Mouse (Mus musculus): Measurements from ENCODE around the gene Trmu.

- no peak for TF ChIP-seq CTCF (IDR thresholded peaks at IDR 0.05; ENCODE audit: control insufficient read depth, insufficient read depth, insufficient replicate concordance, low read depth, low read length)
- no peak for TF ChIP-seq POLR2A (IDR thresholded peaks at IDR 0.05; ENCODE audit: control insufficient read depth, low read depth, low read length)
Observed at GRCm38 (mm10) chr15:85902505-85902904, 23.4 kb downstream of the Trmu start.
